Mouse (Mus musculus) embryonic fibroblast, embryonic 13.5 days (primary cell): ENCODE results near the gene Mical1. TPM values are rescaled to one million over a fixed set of nuclear protein-coding genes. Genes with fewer than 3 reads are reported as not detected.
A peak's percentile ranks its signal among the peaks of the same experiment; 100 is the strongest.

Experiments
- H3K27ac ChIP-seq: 2 replicates; pipeline ENCODE4 v1.5.1; 2012; ENCODE audit warnings: low read length, control low read depth, inconsistent platforms; ENCODE audit not compliant: insufficient read depth
- H3K4me1 ChIP-seq: 2 replicates; pipeline ENCODE4 v1.6.1; 2011; ENCODE audit warnings: low read length; ENCODE audit not compliant: control insufficient read depth, insufficient read depth
- H3K4me3 ChIP-seq: 2 replicates; pipeline ENCODE4 v1.5.1; 2011; ENCODE audit warnings: mild to moderate bottlenecking, control low read depth, low read length; ENCODE audit not compliant: insufficient read depth
- CTCF ChIP-seq: IDR thresholded peaks from 2 replicates; pipeline ENCODE4 v1.5.1; 2011; ENCODE audit warnings: mild to moderate bottlenecking, control low read depth, low read length, moderate library complexity, borderline replicate concordance; ENCODE audit not compliant: insufficient read depth
- POLR2A ChIP-seq: IDR thresholded peaks from 2 replicates; pipeline ENCODE4 v1.6.1; 2011; ENCODE audit warnings: low read depth, mild to moderate bottlenecking, control low read depth, low read length, moderate library complexity
- polyA plus RNA-seq: library from polyadenylated mRNA; stranded (reverse); fragments of >200 nt; gene quantifications from 2 replicates; pipeline ENCODE4 v1.2.4, GENCODE M21; 2011; ENCODE audit warnings: low read depth; ENCODE audit not compliant: missing spikeins, insufficient read length

Mical1 gene
- polyA plus RNA-seq: 50.0 and 61.4 TPM in 2 replicates

GRCm38 (mm10) chr10:41476171-41477017 lies at the start of gene Mical1:
Mical1 (plus strand) TSS chr10:41476314.
- no peak for TF ChIP-seq CTCF
- peak; percentile 76 for TF ChIP-seq POLR2A
- H3K4me1 ChIP-seq: peaks cover 7% of the 10 kb centered on the region

DNA sequence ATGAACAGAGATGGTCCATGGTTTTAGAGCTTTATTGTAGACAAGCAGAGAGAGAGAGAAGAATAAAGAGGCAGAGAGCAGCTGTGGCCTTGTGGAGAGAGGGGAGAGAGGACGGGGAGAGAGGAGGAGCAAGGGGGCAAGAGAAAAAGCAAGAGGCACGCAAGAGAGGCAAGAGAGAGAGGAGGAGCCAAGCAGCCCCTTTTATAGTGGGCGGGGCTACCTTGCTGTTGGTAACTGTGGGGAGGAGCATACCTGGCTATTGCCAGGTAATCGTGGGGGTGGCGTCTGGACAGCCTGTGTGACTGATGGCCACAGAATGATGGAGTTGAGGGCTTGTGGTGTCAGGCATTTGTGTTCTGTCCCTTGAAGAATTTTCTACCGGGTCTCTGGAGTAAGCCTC lies 49.7 kb upstream of the Mical1 start:
- no peak for TF ChIP-seq POLR2A
- TF ChIP-seq CTCF: no peak
- Histone ChIP-seq H3K4me1 (no peaks in the 10 kb centered on the region), H3K27ac (no peak overlapping the region), H3K4me3 (no peak overlapping the region)

More at GRCm38 (mm10) chr10:41476171-41477017, at the start of gene Mical1:
- Histone ChIP-seq H3K27ac (peak within 1 kb of the TSS; percentile 80), H3K4me3 (peak within 1 kb of the TSS; percentile 65)

DNA sequence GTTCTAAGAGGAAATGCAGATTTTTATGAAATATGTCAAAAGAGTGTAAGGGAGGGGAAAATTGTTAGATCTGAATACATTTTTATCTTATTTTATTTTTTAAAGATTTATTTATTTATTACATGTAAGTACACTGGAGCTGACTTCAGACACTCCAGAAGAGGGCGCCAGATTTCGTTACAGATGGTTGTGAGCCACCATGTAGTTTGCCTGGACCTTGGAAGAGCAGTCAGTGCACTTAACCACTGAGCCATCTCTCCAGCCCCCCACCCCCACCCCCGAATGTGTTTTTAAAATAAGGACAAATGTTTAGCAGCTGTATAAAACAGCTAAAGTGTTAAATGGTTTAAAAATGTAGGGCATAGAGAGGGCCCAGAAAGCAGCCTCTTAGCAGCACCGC lies 41.5 kb upstream of the Mical1 start:
- TF ChIP-seq CTCF: 0 out of 2 replicates have a peak, but pooled peaks have one; percentile 5
- no peak for TF ChIP-seq POLR2A
- Histone ChIP-seq H3K4me3 (no peak overlapping the region), H3K4me1 (no peaks in the 10 kb centered on the region), H3K27ac (no peak overlapping the region)

- no peak overlapping the region for H3K4me3 ChIP-seq
- TF ChIP-seq CTCF (no peak), POLR2A (no peak)
- no peaks in the 10 kb centered on the region for H3K4me1 ChIP-seq
Measured at GRCm38 (mm10) chr10:41435141-41435540, 41.0 kb upstream of the Mical1 start.

DNA sequence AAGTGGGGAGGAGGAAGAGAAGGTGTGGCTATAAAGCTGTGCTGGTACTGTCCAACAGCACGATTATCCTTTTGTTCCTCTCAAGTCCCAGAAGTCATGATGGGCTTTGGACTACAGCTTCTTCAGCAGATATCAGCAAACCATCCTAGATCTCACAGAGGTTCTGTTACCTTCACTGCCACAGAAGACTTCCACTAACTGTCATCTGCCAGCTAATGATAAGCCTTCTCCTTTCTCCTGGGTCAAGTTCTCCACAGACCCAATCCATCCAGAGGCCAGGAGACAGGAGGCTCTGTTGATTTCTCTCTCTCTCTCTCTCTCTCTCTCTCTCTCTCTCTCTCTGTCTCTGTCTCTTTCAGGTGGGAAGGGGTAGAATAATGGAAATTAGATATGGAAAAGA lies 27.9 kb upstream of the Mical1 start:
- TF ChIP-seq CTCF (no peak), POLR2A (no peak)
- Histone ChIP-seq H3K27ac (no peak overlapping the region), H3K4me1 (0 out of 2 replicates have a peak, but pooled peaks cover 2% of the 10 kb centered on the region), H3K4me3 (no peak overlapping the region)

More at GRCm38 (mm10) chr10:41435141-41435540, 41.0 kb upstream of the Mical1 start:
- H3K27ac ChIP-seq: no peak overlapping the region

- TF ChIP-seq POLR2A (no peak; the same call in 1 of the 2 replicates), CTCF (no peak)
- peak overlapping the region; percentile 63 for H3K4me3 ChIP-seq
- peak overlapping the region; percentile 74 for H3K27ac ChIP-seq
- H3K4me1 ChIP-seq: 0 out of 2 replicates have a peak, but pooled peaks cover 2% of the 10 kb centered on the region
Measured at GRCm38 (mm10) chr10:41449684-41450083, 26.4 kb upstream of the Mical1 start.

DNA sequence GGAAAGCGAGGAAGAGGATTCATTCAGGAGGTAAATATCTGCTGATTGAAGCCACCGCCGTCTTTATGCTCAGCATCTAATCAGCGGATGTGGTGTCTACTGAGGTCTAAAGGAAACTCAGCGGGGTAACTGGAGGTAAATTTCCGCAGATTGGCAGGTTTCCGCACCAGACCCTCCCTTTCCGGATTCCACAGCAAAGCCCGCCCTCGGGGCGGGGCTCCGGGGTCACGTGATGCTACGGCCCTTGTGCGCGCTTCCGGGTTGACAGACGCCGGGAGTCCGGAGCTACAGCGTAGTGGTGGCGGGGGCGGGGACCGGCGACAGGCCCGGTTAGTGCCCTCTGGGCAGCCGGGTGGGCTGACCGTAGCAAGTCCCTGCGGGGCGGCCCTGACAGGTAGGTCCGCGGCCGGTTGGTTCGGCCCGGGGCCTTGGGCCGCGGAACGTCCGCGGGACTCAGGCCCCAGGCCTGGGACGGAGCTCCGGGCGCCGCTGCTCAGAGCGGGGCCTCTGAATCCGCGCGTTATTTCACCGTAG lies 25.9 kb upstream of the Mical1 start, which contains the start of gene Zbtb24:
Zbtb24 (plus strand) TSS at position 247 of the 534 bp plus-strand sequence.
- TF ChIP-seq POLR2A (peak; percentile 91), CTCF (no peak)

GRCm38 (mm10) chr10:41450780-41451522 lies 25.2 kb upstream of the Mical1 start:
- Histone ChIP-seq H3K4me1 (0 out of 2 replicates have a peak, but pooled peaks cover 2% of the 10 kb centered on the region), H3K27ac (peak overlapping the region; percentile 8; the same call in 1 of the 2 replicates), H3K4me3 (peak overlapping the region; percentile 89)
- TF ChIP-seq CTCF (no peak), POLR2A (no peak)

More for the DNA sequence above, 25.9 kb upstream of the Mical1 start, which contains the start of gene Zbtb24:
- peak within 1 kb of the TSS; percentile 74 for H3K27ac ChIP-seq
- H3K4me1 ChIP-seq: 0 out of 2 replicates have a peak, but pooled peaks cover 2% of the 10 kb centered on the region
- peak within 1 kb of the TSS; percentile 89 for H3K4me3 ChIP-seq

DNA sequence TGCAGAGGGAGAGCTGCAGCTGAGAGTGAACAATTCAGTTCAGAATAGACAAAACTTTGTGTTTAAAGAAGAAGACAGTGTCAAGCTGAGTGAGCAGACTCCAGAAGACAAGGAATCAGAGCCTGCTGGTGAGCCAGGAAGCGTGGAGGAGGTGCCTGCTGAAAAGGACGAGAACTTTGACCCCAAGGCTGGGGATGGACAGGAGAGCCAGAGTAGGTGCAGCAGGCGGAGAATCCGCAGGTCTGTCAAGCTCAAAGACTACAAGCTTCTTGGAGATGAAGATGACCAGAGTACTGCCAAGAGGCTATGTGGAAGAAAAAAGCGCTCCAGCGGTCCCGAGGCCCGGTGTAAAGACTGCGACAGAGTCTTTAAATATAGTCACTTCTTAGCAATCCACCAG lies 24.5 kb upstream of the Mical1 start:
- Histone ChIP-seq H3K27ac (no peak overlapping the region), H3K4me1 (0 out of 2 replicates have a peak, but pooled peaks cover 2% of the 10 kb centered on the region), H3K4me3 (no peak overlapping the region)
- TF ChIP-seq POLR2A (no peak), CTCF (no peak)
